In genomic region chr9:102352186-102353055, GRCm38 (mm10) we compare ENCODE assay signal across 7 mouse cellular contexts. TPM values are rescaled to one million over a fixed set of nuclear protein-coding genes. Genes with fewer than 3 reads are reported as not detected.
DNase-seq lines count a peak whose midpoint lies in the region; ATAC-seq and TF ChIP-seq lines count a peak whose summit lies in the region.

No protein-coding gene starts in this region.

- no peak for ATAC-seq in lung, embryonic 14.5 days (ENCODE audit: insufficient read depth)
- no peak for ATAC-seq in hindbrain, embryonic 13.5 days (ENCODE audit: low FRiP score)
- no peak for ATAC-seq in erythroblast, adult 5-6 weeks (replicated peaks; ENCODE audit: low FRiP score, poor library complexity, severe bottlenecking)

- H3K27ac ChIP-seq in lung, embryonic 14.5 days (ENCODE audit: low read depth), result no peak overlapping the region
- peak overlapping the region; percentile 91 for H3K27ac ChIP-seq in hindbrain, embryonic 13.5 days

- no peak for TF ChIP-seq CTCF in lung, embryonic 14.5 days (IDR thresholded peaks at IDR 0.05; ENCODE audit: low read depth)

- 4% methylated on average over 30 of the region's 30 CpGs for WGBS in lung, embryonic 14.5 days
- WGBS in hindbrain, embryonic 13.5 days, result 2% methylated on average over 30 of the region's 30 CpGs

- H3K4me2 ChIP-seq in lung, embryonic 14.5 days, result peak overlapping the region; percentile 99
- peak overlapping the region; percentile 93 for H3K4me2 ChIP-seq in hindbrain, embryonic 13.5 days

- H3K4me3 ChIP-seq in lung, embryonic 14.5 days (ENCODE audit: low read depth, low read length), result peak overlapping the region; percentile 50
- peak overlapping the region; percentile 88 for H3K4me3 ChIP-seq in hindbrain, embryonic 13.5 days

- no peak for DNase-seq in lung, embryonic 14.5 days
- no peak for DNase-seq in lung, postnatal 4 days
- DNase-seq in embryo, embryonic 11 days, result peak; percentile 42
- DNase-seq in neural tube, embryonic 10.5 days (ENCODE audit: extremely low spot score, low spot score), result peak; percentile 55
- DNase-seq in gastrocnemius, postnatal 4 days (ENCODE audit: low spot score in 2 of 2), result no peak

- H3K36me3 ChIP-seq in lung, embryonic 14.5 days (ENCODE audit: insufficient read depth), result no peaks in the 10 kb centered on the region
- H3K36me3 ChIP-seq in hindbrain, embryonic 13.5 days, result no peaks in the 10 kb centered on the region

- no peaks in the 10 kb centered on the region; the same call in 1 of the 2 replicates for H3K4me1 ChIP-seq in lung, embryonic 14.5 days (ENCODE audit: insufficient read depth)
- H3K4me1 ChIP-seq in hindbrain, embryonic 13.5 days (replicated peaks), result peaks cover 58% of the 10 kb centered on the region

- peaks cover 78% of the 10 kb centered on the region for H3K27me3 ChIP-seq in lung, embryonic 14.5 days (ENCODE audit: insufficient read depth, low read length)
- peaks cover 69% of the 10 kb centered on the region for H3K27me3 ChIP-seq in hindbrain, embryonic 13.5 days

- H3K9ac ChIP-seq in lung, embryonic 14.5 days, result no peak overlapping the region
- H3K9ac ChIP-seq in hindbrain, embryonic 13.5 days, result peak overlapping the region; percentile 97

- H3K9me3 ChIP-seq in lung, embryonic 14.5 days (ENCODE audit: low read depth, low read length), result no peaks in the 10 kb centered on the region
- H3K9me3 ChIP-seq in hindbrain, embryonic 13.5 days, result no peaks in the 10 kb centered on the region

RNA-seq across cellular contexts. Expression of gene Ephb1, which starts 2.1 kb away (rescaled TPM):
- polyA plus RNA-seq in lung, embryonic 14.5 days (2014; fragmentation: Nextera tagmentation; extraction: Ambion mirVana), result 1.6 and 1.9 TPM in 2 replicates
- polyA plus RNA-seq in hindbrain, embryonic 13.5 days (2015; fragmentation: Nextera tagmentation; extraction: Ambion mirVana), result 45.4 and 51.9 TPM in 2 replicates
- 0.84 TPM in 1 of 2 replicates, not detected in the other for total RNA-seq in erythroblast, adult 5-6 weeks (2015; ENCODE audit: low replicate concordance)
- 0.17 TPM in 1 of 2 replicates, not detected in the other for total RNA-seq in erythroblast, adult 5-6 weeks (2017; ENCODE audit: low replicate concordance)
- total RNA-seq in gastrocnemius, postnatal 4 days (2021), result 1 to 10 TPM; 4.9 to 5.4 TPM

Comparison
In these comparisons a context has a peak if more than half of its experiments do, and no peak if none do; other contexts are left out.
1. DNase-seq: peak in embryo, embryonic 11 days (single experiment) and neural tube, embryonic 10.5 days (single experiment); none in lung, embryonic 14.5 days (single experiment), lung, postnatal 4 days (0 of 2) and gastrocnemius, postnatal 4 days (0 of 2).